Mouse (Mus musculus): ENCODE results near the gene Cox6a1.
"Not testable (repeated sequence)": the region's sequence is repeated elsewhere in the genome, so short reads cannot be mapped to it uniquely, and the experiment has no call there.

Gene Cox6a1

DNA sequence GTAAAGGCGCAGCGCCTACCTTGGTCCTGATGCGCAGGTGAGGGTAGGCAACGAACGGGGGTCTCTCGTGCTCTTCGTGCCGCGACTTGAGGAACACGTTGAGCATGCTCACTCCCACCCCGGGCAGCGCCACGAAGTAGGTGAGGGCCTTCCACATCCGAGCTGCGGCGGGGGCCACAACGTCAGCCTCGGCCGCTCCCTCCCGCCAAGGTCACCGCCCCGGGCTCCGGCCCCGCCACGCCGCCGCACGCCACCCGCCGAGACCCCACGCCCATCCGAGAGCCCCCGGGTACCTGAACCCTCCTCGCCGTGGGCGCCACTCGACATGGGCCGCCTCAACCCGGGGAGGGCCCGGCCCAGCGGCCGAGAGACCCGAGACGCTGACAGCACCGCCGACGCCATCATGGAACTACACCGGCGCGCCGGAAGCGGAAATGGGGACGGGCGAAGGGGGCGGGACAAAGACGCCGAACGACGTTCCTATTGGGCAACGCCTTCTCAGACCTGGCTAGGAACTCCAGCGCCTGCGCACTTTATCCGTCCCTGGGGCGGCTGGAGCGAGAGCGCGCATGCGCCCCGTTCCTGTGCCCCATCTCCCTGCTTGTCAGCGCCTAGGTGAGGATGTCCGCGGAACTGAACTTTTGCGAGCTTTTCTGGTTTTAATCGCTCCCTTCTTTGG is at the start of gene Cox6a1:
Gene Cox6a1, minus strand, starts transcription at position 436 of the 679 bp plus-strand sequence.
- peak; percentile 99 for DNase-seq

DNA sequence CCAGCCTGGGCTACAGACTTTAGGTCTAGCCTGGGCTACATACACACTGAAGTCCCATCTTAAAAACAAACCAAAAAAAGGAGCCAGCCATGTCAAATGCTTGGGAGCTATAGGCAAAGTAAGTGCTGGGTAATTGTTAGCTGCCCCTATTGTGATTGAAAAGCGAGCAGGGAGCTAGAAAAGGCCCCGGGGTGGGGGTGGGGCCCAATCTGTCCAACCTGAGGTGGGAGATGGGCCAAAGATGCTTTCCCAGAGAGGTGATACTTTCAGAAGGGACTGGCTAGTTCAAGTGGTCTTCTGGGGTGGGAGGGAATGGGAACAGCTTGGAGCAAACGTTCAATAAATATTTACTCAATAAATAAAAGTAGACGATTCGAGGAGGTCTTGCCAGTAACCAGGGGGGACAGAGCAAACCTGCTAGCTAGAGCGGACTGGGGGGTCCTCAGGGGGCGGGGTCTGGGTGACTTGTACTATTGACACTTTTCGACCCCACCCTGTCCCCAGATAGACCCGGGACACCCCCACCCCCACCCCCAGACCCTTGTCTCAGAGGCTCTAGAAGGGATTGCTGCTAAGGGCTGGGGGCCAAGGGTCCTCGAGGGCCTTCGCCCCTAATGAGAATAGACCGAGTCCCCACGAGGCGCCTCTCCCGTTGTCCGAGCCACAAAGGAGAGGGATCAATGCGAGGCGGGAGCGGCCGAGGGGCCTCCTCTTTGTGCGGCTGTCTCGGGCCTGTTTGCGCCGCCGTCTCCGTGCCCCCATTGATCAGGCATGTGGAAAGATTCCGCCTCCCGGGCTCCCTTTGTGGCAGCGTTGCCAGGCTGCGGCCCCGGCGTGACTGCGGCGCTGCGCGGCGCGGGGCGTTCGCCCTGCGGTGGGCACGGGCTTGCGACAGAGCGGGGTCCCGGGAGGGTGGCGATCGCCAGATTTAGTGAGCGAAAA is 49.3 kb upstream of the Cox6a1 start:
- no peak for DNase-seq

DNA sequence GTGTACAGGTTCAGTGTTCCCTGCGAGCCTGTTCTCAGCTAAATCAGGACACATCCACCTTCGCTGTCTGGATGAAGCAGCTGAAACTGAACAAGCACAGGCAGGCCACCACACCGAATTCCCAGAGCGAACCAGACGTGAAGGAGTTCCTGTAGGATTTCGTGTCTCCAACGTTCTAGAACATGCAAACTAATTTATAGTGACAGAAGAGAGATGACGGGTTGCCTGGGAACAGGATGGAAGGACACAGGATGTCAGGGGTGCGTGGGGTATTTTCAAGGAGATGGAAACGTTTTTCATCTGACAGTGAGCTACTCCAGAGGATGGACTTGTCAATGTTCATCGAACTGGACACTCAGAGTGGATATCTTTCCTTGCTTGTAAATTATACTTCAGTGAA is 47.9 kb upstream of the Cox6a1 start:
- DNase-seq = no peak

DNA sequence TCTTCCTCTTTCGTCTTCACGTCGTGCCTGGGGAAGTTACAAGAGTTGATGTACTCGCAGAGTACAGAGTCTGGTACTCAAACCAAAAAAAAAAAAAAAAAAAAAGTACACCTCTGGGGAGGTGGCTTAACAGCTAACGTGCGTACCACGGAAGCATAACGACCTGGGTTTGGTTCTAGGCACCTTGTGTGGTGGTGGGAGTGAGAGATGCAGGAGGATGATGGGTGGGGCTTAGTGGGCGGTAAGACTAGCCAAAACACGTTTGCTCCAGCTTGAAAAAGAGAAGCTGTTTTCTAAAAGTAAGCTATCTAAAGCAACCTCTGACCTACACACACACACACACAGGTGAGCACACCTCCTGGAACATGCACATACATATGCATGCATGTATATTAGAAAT is 46.1 kb upstream of the Cox6a1 start:
- no peak for DNase-seq

DNA sequence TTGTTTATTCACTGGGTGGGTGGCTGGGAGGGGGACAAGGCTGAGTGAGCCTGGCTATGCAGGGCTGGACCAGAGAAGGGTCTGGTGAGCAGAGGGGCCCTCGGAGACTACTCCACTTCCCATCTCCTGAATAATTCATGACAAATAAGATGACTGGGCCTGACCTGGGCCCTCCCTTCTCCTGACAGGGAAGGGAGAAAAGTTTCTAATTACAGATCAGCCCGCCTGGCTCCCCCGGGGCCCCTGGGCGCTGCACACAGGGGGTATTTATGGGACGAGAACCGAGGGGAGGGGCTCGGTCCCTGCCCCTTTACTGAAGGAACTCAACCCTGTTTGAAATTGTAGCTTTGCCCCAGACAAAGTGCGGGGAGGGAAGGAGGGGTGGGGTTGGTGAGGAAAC is 45.4 kb upstream of the Cox6a1 start:
- no peak for DNase-seq

DNA sequence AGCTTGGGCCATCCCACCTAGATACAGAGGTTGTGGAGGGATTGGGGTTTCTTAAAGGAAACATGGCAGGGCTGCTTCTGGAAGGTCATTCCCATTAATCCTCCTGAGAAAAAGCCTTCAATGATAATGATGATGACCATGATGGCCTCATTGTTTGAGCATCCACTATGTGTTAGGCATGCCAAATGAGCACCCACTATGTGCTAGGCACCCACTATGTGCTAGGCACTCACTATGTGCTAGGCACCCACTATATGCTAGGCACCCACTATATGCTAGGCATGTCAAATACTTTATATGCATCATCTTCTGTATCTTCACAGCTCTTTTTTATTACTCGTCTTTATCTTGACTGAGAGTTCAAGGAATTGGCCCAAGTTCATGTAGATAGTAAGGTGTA is 44.2 kb upstream of the Cox6a1 start:
- no peak for DNase-seq

DNA sequence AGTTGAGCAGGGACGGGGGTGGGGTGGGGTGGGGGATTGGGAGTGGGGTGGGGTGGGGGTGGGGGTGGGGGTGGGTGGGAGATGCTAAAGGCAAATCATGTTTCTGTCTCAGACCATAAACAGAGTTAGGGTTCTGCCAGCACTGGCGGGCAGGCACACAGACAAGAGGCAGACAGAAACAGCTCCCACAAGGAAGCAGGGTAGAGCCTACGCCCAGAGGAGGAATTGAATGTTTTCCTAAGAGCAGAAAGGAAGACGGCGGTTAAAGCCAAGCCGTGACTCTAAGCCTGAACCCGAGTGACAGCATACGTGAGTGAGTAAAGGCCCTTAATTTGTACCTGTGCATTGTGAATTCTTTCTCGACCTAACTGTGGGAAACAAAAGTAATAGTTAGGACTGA is 43.2 kb upstream of the Cox6a1 start:
- DNase-seq = no peak

DNA sequence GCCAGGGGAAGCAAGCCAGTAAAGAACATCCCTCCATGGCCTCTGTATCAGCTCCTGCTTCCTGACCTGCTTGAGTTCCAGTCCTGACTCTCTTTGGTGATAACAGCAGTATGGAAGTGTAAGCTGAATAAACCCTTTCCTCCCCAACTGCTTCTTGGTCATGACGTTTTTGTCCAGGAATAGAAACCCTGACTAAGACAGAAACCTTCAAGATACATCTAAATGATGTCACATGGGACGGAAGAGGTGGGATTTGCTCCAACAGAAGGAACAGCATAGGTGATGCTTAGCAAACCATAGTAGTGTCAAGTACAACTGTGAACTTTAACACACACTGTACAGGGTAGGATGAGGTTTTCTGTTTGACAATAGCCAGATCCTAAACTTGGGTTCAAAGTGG is 30.1 kb upstream of the Cox6a1 start:
- not testable (repeated sequence) for DNase-seq

DNA sequence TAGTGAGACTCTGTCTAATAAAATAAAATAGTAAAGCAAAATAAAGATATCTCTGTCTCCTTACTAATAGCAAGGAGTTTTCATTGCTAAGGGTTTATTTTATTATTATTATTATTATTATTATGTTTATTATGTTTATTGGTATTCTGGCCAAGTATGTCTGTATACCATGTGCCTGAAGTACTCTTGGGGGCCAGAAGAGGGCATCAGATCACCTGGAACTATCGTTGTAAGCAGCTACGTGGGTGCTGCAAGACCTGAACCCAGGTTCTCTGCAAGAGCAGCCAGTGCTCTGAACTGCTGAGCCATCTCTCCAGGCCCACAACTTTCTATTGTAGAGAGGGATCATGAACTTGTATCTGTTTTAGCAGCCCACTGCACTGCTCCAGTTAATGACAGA is 26.7 kb upstream of the Cox6a1 start:
- DNase-seq = no peak

DNA sequence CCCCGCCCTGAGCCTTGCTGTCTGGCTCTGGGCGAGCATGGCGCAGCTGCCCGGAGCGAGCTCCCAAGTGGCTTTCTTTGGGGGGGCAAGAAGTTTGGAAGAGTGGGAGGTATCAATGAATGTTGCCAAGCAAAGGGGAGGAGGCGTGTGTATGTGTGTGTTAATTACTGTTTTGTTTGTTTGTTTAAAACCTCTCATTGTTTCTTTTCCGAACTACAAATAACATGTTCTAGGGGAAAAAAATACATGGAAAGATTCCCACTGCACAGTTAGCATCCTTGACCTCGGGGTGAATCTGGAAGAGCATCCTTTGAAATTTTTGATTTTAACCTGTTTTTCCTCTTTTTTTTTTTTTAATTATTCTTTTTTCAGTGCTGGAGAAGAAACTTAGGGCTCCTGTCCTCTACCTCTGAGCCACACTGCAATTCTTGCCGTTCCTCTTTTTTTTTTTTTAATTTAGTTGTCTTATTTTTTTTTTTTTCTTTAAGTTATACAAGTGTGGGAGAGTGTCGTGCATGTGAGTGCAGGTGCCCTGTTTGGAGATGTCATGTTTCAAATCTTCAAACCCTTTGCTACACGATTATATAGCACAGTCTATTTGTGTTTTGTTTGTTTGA is 25.5 kb upstream of the Cox6a1 start:
- DNase-seq = no peak

DNA sequence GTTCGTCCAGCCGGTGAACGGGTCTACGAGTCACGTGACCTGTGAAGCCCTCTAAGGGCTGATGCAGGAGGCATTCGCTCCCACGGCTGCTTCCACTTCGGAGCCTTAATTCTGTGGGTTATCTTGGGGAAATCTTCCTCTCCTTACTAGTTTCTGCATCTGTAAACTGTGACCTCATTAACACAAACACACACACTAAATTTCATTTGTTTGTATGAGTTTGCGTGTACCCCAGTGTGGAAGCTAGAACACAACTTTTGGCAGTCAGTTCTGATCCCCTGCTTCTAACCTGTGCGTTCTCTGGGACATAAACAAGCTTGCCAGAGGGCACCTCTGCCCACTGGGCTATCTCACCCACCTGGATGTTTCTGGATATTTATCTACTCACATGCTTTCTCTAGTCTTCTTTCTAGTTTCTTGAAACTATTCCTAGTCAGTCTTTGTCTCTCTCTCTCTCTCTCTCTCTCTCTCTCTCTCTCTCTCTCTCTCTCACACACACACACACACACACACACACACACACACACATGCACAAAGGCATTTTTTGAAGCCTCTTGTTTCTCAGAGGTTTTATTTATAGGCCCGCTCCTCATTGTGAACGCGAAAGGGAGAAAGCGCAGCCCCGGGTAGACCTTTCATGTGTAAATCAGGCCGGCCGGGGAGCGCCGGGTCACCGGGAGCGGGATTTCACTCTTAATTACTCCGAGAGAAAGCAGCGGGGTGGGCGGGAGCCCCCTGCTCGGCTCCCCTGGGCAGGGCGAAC is 24.8 kb upstream of the Cox6a1 start:
- no peak for DNase-seq

DNA sequence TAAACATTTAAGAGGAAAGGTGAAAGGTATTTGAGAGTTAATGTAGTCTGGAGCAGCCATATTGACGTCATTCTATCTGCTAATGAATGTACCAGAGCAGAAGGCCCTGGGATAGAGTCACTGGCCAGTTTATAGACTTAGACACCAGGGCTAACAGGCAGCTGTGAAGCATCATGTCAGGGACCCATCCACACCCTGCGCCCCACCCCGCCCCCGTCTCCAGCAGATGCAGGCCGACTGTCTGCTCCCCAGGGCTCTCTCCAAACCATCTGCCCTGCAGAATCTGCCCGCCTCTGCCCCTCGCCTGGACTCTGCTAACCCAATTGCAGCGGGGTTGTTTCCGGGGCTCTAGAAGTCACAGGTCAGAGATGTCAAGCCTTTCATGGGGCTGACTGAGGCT is 23.0 kb upstream of the Cox6a1 start:
- no peak for DNase-seq

DNA sequence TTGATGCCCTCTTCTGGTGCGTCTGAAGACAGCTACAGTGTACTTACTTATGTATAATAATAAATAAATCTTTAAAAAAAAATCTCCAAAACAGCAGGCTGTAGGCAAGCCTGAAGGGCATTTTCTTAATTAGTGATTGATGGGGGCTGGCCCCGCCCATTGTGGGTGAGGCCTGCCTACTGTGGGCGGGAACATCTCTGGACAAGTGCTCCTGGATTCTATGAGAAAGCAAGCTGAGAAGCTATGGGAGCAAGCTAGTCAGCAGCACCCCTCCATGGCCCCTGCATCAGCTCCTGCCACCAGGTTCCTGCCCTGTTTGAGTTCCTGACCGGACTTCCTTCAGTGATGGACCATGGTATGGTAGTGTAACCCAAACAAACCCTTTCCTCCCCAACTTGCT is 16.0 kb upstream of the Cox6a1 start:
- no peak for DNase-seq

DNA sequence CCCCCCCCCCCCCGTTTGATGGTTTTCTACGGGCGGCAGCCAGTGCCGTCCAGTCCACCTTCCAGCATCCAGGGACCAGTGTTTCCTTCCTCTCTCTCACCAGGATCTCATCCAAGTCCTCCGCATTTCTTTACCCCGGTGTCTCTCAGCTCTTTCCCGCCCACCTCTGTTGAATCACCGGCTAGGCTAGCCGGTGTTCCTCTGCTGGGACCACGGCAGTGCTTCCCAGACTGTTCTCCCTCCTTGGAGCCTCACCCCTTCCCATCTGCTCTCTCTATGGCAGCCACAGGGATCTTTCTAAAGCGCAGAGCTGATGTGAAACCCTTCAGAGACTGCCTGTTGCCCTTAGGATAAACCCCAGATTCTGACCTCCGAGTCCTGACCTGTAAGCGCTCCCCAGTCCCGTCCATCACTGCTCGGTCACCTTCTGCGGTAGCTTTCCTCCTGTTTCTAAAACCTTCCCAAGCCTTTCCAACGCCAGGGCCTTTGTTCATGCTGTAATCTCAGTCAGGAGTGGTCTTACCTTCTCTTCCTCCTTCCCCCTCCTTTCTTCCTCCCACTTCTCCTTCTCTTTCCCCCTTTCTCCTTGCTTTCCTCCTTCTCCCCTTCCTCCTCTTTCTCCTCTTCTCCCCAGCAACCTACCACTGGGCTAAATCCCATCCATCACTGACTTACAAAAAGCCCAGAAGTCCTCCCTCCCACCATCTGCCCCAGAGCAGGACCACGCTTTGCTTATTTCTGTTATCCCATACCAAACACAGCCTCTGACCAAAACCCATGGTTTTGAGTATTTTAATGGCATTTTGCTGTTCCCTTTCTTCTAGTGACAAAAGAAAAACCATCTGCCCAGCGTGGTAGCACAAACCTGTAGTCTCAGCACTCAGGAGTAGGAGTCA is 14.3 kb upstream of the Cox6a1 start:
- no peak for DNase-seq

DNA sequence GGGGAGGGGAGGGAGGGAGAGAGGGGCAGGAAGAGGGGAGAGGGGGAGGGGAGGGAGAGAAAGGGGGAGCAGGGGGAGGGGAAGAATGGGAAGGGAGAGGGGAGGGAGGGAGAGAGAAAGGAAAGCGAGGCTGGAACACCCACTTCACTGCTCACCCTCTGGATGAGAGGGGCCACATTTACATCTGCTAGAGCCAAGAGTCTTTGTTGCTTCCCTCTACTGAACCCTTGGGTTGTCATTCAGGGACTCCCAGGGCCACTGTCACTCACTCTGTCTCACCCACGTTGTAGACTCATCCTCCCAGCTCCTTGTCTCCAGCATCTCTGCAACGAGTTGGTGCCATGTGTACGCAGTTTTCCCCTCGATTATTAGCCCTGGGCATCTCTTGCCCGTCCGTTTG is 13.4 kb upstream of the Cox6a1 start:
- no peak for DNase-seq

DNA sequence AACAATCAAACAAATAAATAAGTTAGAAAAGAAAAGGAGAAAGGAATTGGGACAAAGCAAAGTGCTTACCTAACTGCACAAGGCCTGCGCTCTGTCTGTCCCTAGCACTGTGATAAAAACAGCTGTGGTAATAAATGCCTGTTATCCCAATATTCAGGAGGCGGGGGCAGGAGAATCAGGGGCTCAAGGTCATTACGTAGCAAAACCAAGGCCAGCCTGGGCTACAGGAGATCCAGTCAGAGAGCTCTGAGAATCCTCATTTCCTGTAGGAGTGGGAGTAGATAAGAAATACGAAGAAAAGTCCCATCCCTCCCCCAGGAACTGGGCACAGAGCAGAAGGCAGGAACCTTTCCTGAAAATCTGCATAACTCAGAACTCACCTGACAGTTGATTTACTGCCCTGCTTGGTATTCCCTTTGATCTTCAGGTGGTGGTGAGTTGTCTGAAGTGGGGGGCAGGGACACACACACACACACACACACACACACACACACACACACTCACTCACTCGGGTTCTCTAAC is 11.1 kb upstream of the Cox6a1 start:
- DNase-seq = no peak

DNA sequence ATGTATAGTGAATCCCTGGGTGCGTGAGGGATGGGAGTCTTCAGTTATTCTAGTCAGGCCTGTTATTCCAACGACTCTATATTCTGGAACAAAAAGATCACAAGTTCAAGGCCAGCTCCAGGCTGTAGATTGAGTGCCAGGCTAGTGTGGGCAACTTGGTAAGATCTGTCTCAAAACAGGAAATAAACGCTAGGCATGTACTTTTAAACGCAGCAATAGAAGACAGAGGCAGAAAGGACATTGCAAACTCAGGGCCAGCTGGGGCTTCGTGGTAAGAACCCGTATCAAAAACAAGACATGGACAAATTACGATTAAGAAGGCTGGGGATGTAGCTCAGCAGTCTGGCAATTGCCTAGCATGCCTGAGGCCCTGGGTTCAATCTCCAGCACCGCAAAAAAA is 10.7 kb upstream of the Cox6a1 start:
- DNase-seq = no peak

DNA sequence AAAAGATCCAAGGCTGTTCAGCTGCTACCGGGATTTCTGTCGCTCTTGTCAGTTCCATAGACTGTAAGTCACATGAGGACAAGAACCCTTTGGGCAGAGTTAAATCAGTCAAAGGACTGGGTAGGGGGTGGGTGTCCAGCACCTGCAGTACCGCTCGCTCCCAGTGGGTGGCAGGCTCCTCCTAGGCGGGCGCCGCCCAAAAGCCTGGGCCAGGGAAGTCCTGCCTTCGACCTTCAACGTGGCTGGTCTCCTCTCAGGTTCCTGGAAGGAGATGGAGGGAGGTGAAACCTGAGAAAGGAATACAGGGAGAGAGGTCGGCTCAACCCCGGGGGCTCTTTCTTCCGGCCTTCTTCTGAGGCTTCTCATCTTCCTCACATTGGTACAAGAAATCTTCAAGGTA is 10.1 kb upstream of the Cox6a1 start:
- peak; percentile 88 for DNase-seq

DNA sequence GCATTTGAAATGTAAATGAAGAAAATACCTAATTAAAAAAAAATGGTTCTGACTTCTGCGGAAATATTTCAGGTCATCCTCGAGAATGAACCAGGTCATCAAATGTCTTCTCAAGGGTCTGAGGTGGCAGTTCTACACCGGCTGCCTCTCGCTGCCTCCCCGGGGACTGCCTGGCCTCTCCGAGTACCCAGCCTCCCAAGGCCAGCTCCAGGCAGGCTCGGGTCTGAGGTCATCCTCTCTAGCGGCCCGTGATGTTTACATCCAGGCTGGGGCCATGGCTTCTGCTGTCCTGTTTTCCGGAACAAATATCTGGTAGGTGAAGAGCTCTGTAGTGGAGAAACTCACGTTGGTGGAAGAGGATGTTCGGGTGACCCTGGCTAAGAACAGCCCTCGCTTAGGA is 6.3 kb upstream of the Cox6a1 start:
- no peak for DNase-seq

DNA sequence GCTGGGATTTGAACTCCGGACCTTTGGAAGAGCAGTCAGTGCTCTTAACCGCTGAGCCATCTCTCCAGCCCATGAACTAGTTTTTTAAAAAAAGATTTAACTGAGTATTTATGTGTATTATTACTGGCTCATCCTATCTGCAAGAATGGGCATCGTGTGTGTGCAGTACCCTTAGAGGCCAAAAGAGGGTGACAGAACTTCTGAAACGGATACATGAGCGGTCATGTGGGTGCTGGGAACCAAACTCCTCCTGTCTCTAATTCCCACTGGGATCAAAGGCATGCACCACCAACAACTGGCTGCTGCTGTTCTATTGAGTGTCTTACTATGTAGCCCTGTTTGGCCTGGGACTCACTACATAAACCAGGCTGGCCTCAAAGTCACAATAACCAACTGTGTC is 2.6 kb upstream of the Cox6a1 start:
- no peak for DNase-seq

DNA sequence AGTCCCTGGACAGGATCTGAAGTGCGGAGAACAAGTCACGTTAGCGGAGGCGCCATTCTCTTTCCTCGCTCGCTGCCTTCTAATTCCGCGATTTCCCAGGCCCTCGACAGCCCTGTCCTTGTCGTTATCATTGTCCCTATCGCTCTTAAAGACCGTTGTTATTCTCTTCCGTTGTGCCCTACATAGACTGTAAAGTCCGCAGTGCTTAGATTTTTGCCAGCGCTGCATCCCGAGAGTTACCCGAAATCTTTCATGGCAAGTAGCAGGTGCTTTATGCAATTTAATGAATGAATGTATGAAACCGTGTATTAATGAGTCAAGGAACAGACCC is 409 bp upstream of the Cox6a1 start:
- DNase-seq = no peak

DNA sequence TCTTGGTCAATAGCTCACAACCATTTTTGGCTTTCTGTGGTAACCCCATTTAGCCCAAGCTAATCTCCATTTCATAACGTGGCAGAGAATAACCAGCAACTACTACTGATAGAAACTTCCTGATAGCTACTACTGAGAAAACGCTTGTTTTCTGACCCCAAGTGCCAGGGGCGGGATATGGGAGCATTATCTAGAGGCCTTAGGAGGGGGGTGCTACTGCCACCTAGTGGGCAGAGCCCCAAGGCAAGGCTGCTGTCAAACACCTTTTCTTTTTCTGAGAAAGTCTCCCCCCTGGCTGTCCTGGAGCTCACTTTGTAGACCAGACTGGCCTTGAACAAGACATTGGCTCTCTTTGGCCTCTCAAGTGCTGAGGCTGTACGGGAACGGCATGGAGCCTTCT is 1.2 kb downstream of the Cox6a1 start:
- peak; percentile 88 for DNase-seq

All from kidney, adult 18-20 months (tissue).